Mouse (Mus musculus): ENCODE measurements around the gene AL731706.2. TPM values are rescaled to one million over a fixed set of nuclear protein-coding genes. Genes with fewer than 3 reads are reported as not detected.

AL731706.2 gene
- polyA plus RNA-seq, 2 experiments from 2014 or later = 26.6 TPM; not detected in 1

Other genes starting within 250 kb of the AL731706.2 start
- under 1 TPM in 1 of 2 experiments, not detected in 1; 0.26 TPM for gene Snap25, start 172.2 kb downstream of the AL731706.2 start, polyA plus RNA-seq (2017; shearing (Covaris generic))
- gene Slx4ip, start 5.5 kb upstream of the AL731706.2 start, polyA plus RNA-seq (2017; shearing (Covaris generic)) = 1 to 10 TPM; 4.4 to 5.0 TPM
- gene AL731706.1, start 5.7 kb upstream of the AL731706.2 start, polyA plus RNA-seq (2017; shearing (Covaris generic)) = 10 to 100 TPM; 13.5 to 15.4 TPM
- gene Mkks, start 5.7 kb upstream of the AL731706.2 start, polyA plus RNA-seq (2017; shearing (Covaris generic)) = 10 to 100 TPM; 16.7 to 19.8 TPM
- gene Jag1, start 231.0 kb upstream of the AL731706.2 start, polyA plus RNA-seq (2017; shearing (Covaris generic)) = under 1 TPM; 0.17 to 0.24 TPM